Mouse (Mus musculus): ENCODE data around the gene A030005K14Rik. TPM values are rescaled to one million over a fixed set of nuclear protein-coding genes. Genes with fewer than 3 reads are reported as not detected.

Gene A030005K14Rik
- polyA plus RNA-seq, 1 experiment from 2014 or later = not detected

DNA sequence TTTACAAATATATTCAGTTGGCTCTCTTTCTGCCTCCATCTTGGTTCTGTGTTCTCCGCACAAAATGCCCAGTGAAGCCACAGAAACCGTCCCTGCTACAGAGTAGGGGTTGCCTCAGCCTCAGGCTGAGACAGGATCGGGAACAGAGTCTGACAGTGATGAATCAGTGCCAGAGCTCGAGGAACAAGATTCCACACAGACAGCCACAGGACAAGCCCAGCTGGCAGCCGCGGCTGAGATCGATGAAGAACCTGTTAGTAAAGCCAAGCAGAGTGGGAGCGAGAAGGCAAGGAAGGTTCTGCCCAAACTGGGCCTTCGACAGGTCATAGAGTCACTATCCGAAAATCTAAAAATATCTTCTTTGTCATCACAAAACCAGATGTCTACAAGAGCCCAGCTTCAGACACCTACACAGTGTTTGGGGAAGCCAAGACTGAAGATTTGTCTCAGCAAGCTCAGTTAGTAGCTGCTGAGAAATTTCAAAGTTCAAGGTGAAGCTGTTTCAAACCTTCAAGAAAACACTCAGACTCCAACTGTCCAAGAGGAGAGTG lies 43.8 kb downstream of the A030005K14Rik start:
- H3K9me3 ChIP-seq (replicated peaks) = no peaks in the 10 kb centered on the region
- H3K4me3 ChIP-seq = no peak overlapping the region
- no peak for DNase-seq (ENCODE audit: low spot score)
- H3K4me1 ChIP-seq = no peaks in the 10 kb centered on the region
- H3K36me3 ChIP-seq = no peaks in the 10 kb centered on the region
- no peak overlapping the region for H3K27ac ChIP-seq
- 81% methylated on average over 10 of the region's 10 CpGs for WGBS
- H3K27me3 ChIP-seq (ENCODE audit: low read depth, poor library complexity, severe bottlenecking) = no peaks in the 10 kb centered on the region

DNA sequence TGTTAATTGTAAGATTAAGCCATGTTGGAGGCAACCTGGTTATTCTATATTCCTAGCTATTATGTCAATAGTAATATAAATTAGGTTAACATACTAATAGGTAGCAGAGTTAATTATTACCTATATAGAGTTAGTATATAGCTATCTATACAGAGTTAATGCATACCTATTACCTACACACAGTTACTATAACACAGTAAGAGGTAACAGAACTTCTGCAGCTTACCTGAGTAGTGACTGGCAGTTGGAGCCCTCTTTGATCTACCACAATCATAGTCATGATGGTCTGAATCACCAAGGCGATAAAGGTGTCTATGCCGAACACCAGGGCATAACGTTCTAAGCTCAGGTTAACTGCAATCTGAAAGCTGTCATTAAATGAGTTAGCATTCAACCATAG lies 44.7 kb downstream of the A030005K14Rik start:
- Histone ChIP-seq H3K27ac (no peak overlapping the region), H3K36me3 (no peaks in the 10 kb centered on the region), H3K4me1 (no peaks in the 10 kb centered on the region), H3K9me3 (replicated peaks) (no peaks in the 10 kb centered on the region), H3K27me3 (ENCODE audit: low read depth, poor library complexity, severe bottlenecking) (no peaks in the 10 kb centered on the region), H3K4me3 (no peak overlapping the region)
- 92% methylated on average over 3 of the region's 3 CpGs for WGBS
- DNase-seq (ENCODE audit: low spot score) = no peak

Other genes with a start within 250 kb of the A030005K14Rik start
- gene Agfg1, start 219.9 kb downstream of the A030005K14Rik start, polyA plus RNA-seq (2016; fragmentation: Nextera tagmentation; extraction: Ambion mirVana) = 26.9 and 30.5 TPM in 2 replicates
- gene A030005L19Rik, start 146.1 kb downstream of the A030005K14Rik start, polyA plus RNA-seq (2016; fragmentation: Nextera tagmentation; extraction: Ambion mirVana) = 0.19 TPM in 1 of 2 replicates, not detected in the other
- not detected in 2 replicates for gene A030014E15Rik, start 134.5 kb downstream of the A030005K14Rik start, polyA plus RNA-seq (2016; fragmentation: Nextera tagmentation; extraction: Ambion mirVana)
- not detected in 2 replicates for gene Gm6217, start 128.0 kb downstream of the A030005K14Rik start, polyA plus RNA-seq (2016; fragmentation: Nextera tagmentation; extraction: Ambion mirVana)
- gene A030003K21Rik, start 116.0 kb downstream of the A030005K14Rik start, polyA plus RNA-seq (2016; fragmentation: Nextera tagmentation; extraction: Ambion mirVana) = not detected in 2 replicates
- not detected in 2 replicates for gene Gm7544, start 103.4 kb downstream of the A030005K14Rik start, polyA plus RNA-seq (2016; fragmentation: Nextera tagmentation; extraction: Ambion mirVana)
- not detected in 2 replicates for gene Gm47955, start 99.1 kb downstream of the A030005K14Rik start, polyA plus RNA-seq (2016; fragmentation: Nextera tagmentation; extraction: Ambion mirVana)
- not detected in 2 replicates for gene Gm47959, start 58.8 kb downstream of the A030005K14Rik start, polyA plus RNA-seq (2016; fragmentation: Nextera tagmentation; extraction: Ambion mirVana)
- gene Slc19a3, start 20.9 kb downstream of the A030005K14Rik start, polyA plus RNA-seq (2016; fragmentation: Nextera tagmentation; extraction: Ambion mirVana) = 0.33 and 0.45 TPM in 2 replicates
- gene Krtap28-10, start 16.9 kb downstream of the A030005K14Rik start, polyA plus RNA-seq (2016; fragmentation: Nextera tagmentation; extraction: Ambion mirVana) = not detected in 2 replicates
- gene Gm47969, start 14.4 kb downstream of the A030005K14Rik start, polyA plus RNA-seq (2016; fragmentation: Nextera tagmentation; extraction: Ambion mirVana) = not detected in 2 replicates
- gene Krtap28-13, start 1.6 kb upstream of the A030005K14Rik start, polyA plus RNA-seq (2016; fragmentation: Nextera tagmentation; extraction: Ambion mirVana) = not detected in 2 replicates
- gene Ccl20, start 57.4 kb upstream of the A030005K14Rik start, polyA plus RNA-seq (2016; fragmentation: Nextera tagmentation; extraction: Ambion mirVana) = not detected in 2 replicates
- gene Daw1, start 100.4 kb upstream of the A030005K14Rik start, polyA plus RNA-seq (2016; fragmentation: Nextera tagmentation; extraction: Ambion mirVana) = not detected in 2 replicates

Data from limb, embryonic 10.5 days (tissue).